Mouse (Mus musculus) stomach, embryonic 16.5 days (tissue): ENCODE data around the gene Grxcr1. TPM values are rescaled to one million over a fixed set of nuclear protein-coding genes. Genes with fewer than 3 reads are reported as not detected.

Experiments used
- ATAC-seq: fragments of 200-750 bp; cut with Nextera tagmentation; 2 replicates; pipeline ENCODE4 v1.8.0; 2017; ENCODE audit warnings: moderate number of reproducible peaks, moderate TSS enrichment; ENCODE audit not compliant: insufficient read depth, low FRiP score
- H3K27ac ChIP-seq: fragments of 300-500 bp; sonication (generic); 2 replicates; pipeline ENCODE4 v1.5.1; 2014; ENCODE audit warnings: low read length
- H3K27me3 ChIP-seq: fragments of 300-500 bp; sonication (generic); 2 replicates; pipeline ENCODE4 v1.6.1; 2014; ENCODE audit warnings: low read length, control low read depth, mixed read lengths; ENCODE audit not compliant: control insufficient read depth, insufficient read depth
- H3K36me3 ChIP-seq: fragments of 300-500 bp; sonication (generic); 2 replicates; pipeline ENCODE4 v1.6.1; 2014; ENCODE audit warnings: low read length; ENCODE audit not compliant: control insufficient read depth, insufficient read depth
- H3K4me1 ChIP-seq: fragments of 300-500 bp; sonication (generic); 2 replicates; pipeline ENCODE4 v1.6.1; 2014; ENCODE audit warnings: low read length, control low read depth, mixed read lengths; ENCODE audit not compliant: control insufficient read depth, insufficient read depth
- H3K4me2 ChIP-seq: fragments of 300-500 bp; sonication (generic); 2 replicates; pipeline ENCODE4 v1.6.1; 2014; ENCODE audit warnings: low read depth, low read length, mixed read lengths
- H3K4me3 ChIP-seq: fragments of 300-500 bp; sonication (generic); replicated peaks from 2 replicates; pipeline ENCODE4 v1.5.1; 2014; ENCODE audit warnings: mild to moderate bottlenecking, low read length
- H3K9ac ChIP-seq: fragments of 300-500 bp; sonication (generic); 2 replicates; pipeline ENCODE4 v1.6.1; 2014; ENCODE audit warnings: low read length
- H3K9me3 ChIP-seq: fragments of 300-500 bp; sonication (generic); replicated peaks from 2 replicates; pipeline ENCODE4 v1.6.1; 2016; ENCODE audit warnings: low read length, control low read depth; ENCODE audit not compliant: control insufficient read depth
- WGBS: fragments of 180-500 bp; shearing (Covaris S2); extraction: QIAGEN DNeasy Blood & Tissue Kit; methylation state at CpG from one replicate; pipeline ENCODE4 v1.1.7; 2014; 5-methylcytosine and 5-hydroxymethylcytosine counted together
- polyA plus RNA-seq: library from polyadenylated mRNA; unstranded; fragments of >200 nt; fragmentation: Nextera tagmentation; extraction: Ambion mirVana; gene quantifications from 2 replicates; pipeline ENCODE4 v1.2.1, GENCODE M21; 2015

Gene Grxcr1
- not detected in 2 replicates for polyA plus RNA-seq

GRCm38 (mm10) chr5:68031744-68032143 lies at the start of gene Grxcr1:
TSS of gene Grxcr1 (plus strand) at chr5:68031835.
- H3K27me3 ChIP-seq = no peaks in the 10 kb centered on the region
- WGBS = 84% methylated on average over 6 of the region's 6 CpGs
- no peaks in the 10 kb centered on the region for H3K4me1 ChIP-seq
- H3K4me2 ChIP-seq = no peak within 1 kb of the TSS
- H3K4me3 ChIP-seq = no peak within 1 kb of the TSS
- H3K9ac ChIP-seq = no peak within 1 kb of the TSS
- H3K9me3 ChIP-seq = no peaks in the 10 kb centered on the region
- no peaks in the 10 kb centered on the region for H3K36me3 ChIP-seq
- H3K27ac ChIP-seq = no peak within 1 kb of the TSS
- ATAC-seq = no peak

- no peak overlapping the region for H3K9ac ChIP-seq
- H3K36me3 ChIP-seq = no peaks in the 10 kb centered on the region
- H3K4me1 ChIP-seq = no peaks in the 10 kb centered on the region
- no peak overlapping the region for H3K4me3 ChIP-seq
- H3K27ac ChIP-seq = no peak overlapping the region
- H3K4me2 ChIP-seq = no peak overlapping the region
- ATAC-seq = no peak
- WGBS = 60% methylated on average over 3 of the region's 3 CpGs
- no peaks in the 10 kb centered on the region for H3K9me3 ChIP-seq
- no peaks in the 10 kb centered on the region for H3K27me3 ChIP-seq
Observed at GRCm38 (mm10) chr5:67981946-67982526, 49.6 kb upstream of the Grxcr1 start.

- ATAC-seq = peak; percentile 87
- no peak overlapping the region for H3K4me2 ChIP-seq
- no peak overlapping the region for H3K27ac ChIP-seq
Observed at GRCm38 (mm10) chr5:67990426-67990825, 41.2 kb upstream of the Grxcr1 start.

GRCm38 (mm10) chr5:68002611-68003010 lies 29.0 kb upstream of the Grxcr1 start:
- WGBS = 89% methylated on average over 6 of the region's 6 CpGs
- no peak for ATAC-seq
- Histone ChIP-seq H3K27ac (no peak overlapping the region), H3K36me3 (no peaks in the 10 kb centered on the region), H3K9me3 (no peaks in the 10 kb centered on the region; the same call in 1 of the 2 replicates), H3K4me2 (no peak overlapping the region), H3K9ac (no peak overlapping the region), H3K27me3 (no peaks in the 10 kb centered on the region), H3K4me3 (no peak overlapping the region), H3K4me1 (no peaks in the 10 kb centered on the region)

More at GRCm38 (mm10) chr5:67990426-67990825, 41.2 kb upstream of the Grxcr1 start:
- Histone ChIP-seq H3K27me3 (no peaks in the 10 kb centered on the region), H3K4me1 (no peaks in the 10 kb centered on the region), H3K9me3 (no peaks in the 10 kb centered on the region), H3K36me3 (no peaks in the 10 kb centered on the region), H3K4me3 (no peak overlapping the region), H3K9ac (no peak overlapping the region)

- Histone ChIP-seq H3K4me2 (no peak overlapping the region), H3K27ac (no peak overlapping the region), H3K9me3 (no peaks in the 10 kb centered on the region; the same call in 1 of the 2 replicates), H3K4me1 (no peaks in the 10 kb centered on the region), H3K36me3 (no peaks in the 10 kb centered on the region), H3K27me3 (no peaks in the 10 kb centered on the region), H3K4me3 (no peak overlapping the region), H3K9ac (no peak overlapping the region)
- 74% methylated on average over 2 of the region's 2 CpGs for WGBS
- no peak for ATAC-seq
Observed at GRCm38 (mm10) chr5:68003904-68004303, 27.7 kb upstream of the Grxcr1 start.

- no peak overlapping the region for H3K4me2 ChIP-seq
- no peak overlapping the region for H3K4me3 ChIP-seq
- no peak overlapping the region for H3K27ac ChIP-seq
- no peak overlapping the region for H3K9ac ChIP-seq
- H3K4me1 ChIP-seq = no peaks in the 10 kb centered on the region
- 73% methylated on average over 2 of the region's 2 CpGs for WGBS
- no peaks in the 10 kb centered on the region; the same call in 1 of the 2 replicates for H3K9me3 ChIP-seq
- no peaks in the 10 kb centered on the region for H3K36me3 ChIP-seq
- H3K27me3 ChIP-seq = no peaks in the 10 kb centered on the region
- ATAC-seq = no peak
Observed at GRCm38 (mm10) chr5:68004419-68004818, 27.2 kb upstream of the Grxcr1 start.

GRCm38 (mm10) chr5:68007074-68007473 lies 24.6 kb upstream of the Grxcr1 start:
- Histone ChIP-seq H3K9me3 (no peaks in the 10 kb centered on the region; the same call in 1 of the 2 replicates), H3K4me2 (no peak overlapping the region), H3K4me3 (no peak overlapping the region), H3K27ac (no peak overlapping the region), H3K9ac (no peak overlapping the region), H3K4me1 (no peaks in the 10 kb centered on the region), H3K36me3 (no peaks in the 10 kb centered on the region), H3K27me3 (no peaks in the 10 kb centered on the region)
- ATAC-seq = no peak
- 78% methylated on average over 4 of the region's 4 CpGs for WGBS

GRCm38 (mm10) chr5:68011569-68011968 lies 20.1 kb upstream of the Grxcr1 start:
- no peak overlapping the region for H3K4me2 ChIP-seq
- H3K4me3 ChIP-seq = no peak overlapping the region
- ATAC-seq = no peak
- H3K27ac ChIP-seq = no peak overlapping the region
- no peak overlapping the region for H3K9ac ChIP-seq
- 61% methylated on average over 3 of the region's 3 CpGs for WGBS
- H3K27me3 ChIP-seq = no peaks in the 10 kb centered on the region
- H3K9me3 ChIP-seq = no peaks in the 10 kb centered on the region
- H3K4me1 ChIP-seq = no peaks in the 10 kb centered on the region
- no peaks in the 10 kb centered on the region for H3K36me3 ChIP-seq

- Histone ChIP-seq H3K27ac (no peak overlapping the region), H3K9me3 (no peaks in the 10 kb centered on the region), H3K36me3 (no peaks in the 10 kb centered on the region), H3K4me1 (no peaks in the 10 kb centered on the region), H3K27me3 (no peaks in the 10 kb centered on the region), H3K4me3 (no peak overlapping the region), H3K4me2 (no peak overlapping the region), H3K9ac (no peak overlapping the region)
- no peak for ATAC-seq
- 16% methylated on average over 4 of the region's 4 CpGs for WGBS
Observed at GRCm38 (mm10) chr5:68012618-68013017, 19.0 kb upstream of the Grxcr1 start.
